Mouse (Mus musculus): Measurements from ENCODE around the gene Rgs3.

GRCm38 (mm10) chr4:62633243-62633642 is 73.6 kb downstream of the Rgs3 start:
- no peak for TF ChIP-seq CTCF (IDR thresholded peaks at IDR 0.05; ENCODE audit: extremely low read depth, insufficient read length, insufficient replicate concordance, low read depth, low read length)
- no peak for TF ChIP-seq POLR2A (IDR thresholded peaks at IDR 0.05; ENCODE audit: low read depth, low read length)

All from small intestine, adult 2 months (tissue).